Mouse (Mus musculus) stomach, embryonic 15.5 days (tissue): Measurements from ENCODE around the gene Snx13. TPM values are rescaled to one million over a fixed set of nuclear protein-coding genes. Genes with fewer than 3 reads are reported as not detected.

Source experiments
- ATAC-seq: fragments of 200-750 bp; cut with Nextera tagmentation; 2 replicates; pipeline ENCODE4 v1.8.0; 2017; ENCODE audit warnings: low read depth, moderate number of reproducible peaks, moderate TSS enrichment; ENCODE audit not compliant: insufficient read depth, low FRiP score
- H3K27ac ChIP-seq: fragments of 300-500 bp; sonication (generic); 2 replicates; pipeline ENCODE4 v1.5.1; 2015; ENCODE audit warnings: mild to moderate bottlenecking, inconsistent platforms
- H3K27me3 ChIP-seq: fragments of 300-500 bp; sonication (generic); replicated peaks from 2 replicates; pipeline ENCODE4 v1.6.1; 2015; ENCODE audit warnings: inconsistent platforms
- H3K36me3 ChIP-seq: fragments of 300-500 bp; sonication (generic); 2 replicates; pipeline ENCODE4 v1.6.1; 2015; ENCODE audit warnings: inconsistent platforms
- H3K4me1 ChIP-seq: fragments of 300-500 bp; sonication (generic); 2 replicates; pipeline ENCODE4 v1.6.1; 2015; ENCODE audit warnings: inconsistent platforms
- H3K4me2 ChIP-seq: fragments of 300-500 bp; sonication (generic); 2 replicates; pipeline ENCODE4 v1.6.1; 2015; ENCODE audit warnings: mild to moderate bottlenecking, inconsistent platforms
- H3K4me3 ChIP-seq: fragments of 300-500 bp; sonication (generic); replicated peaks from 2 replicates; pipeline ENCODE4 v1.5.1; 2015; ENCODE audit warnings: inconsistent platforms
- H3K9ac ChIP-seq: fragments of 300-500 bp; sonication (generic); 2 replicates; pipeline ENCODE4 v1.6.1; 2015; ENCODE audit warnings: inconsistent platforms
- H3K9me3 ChIP-seq: fragments of 300-500 bp; sonication (generic); 2 replicates; pipeline ENCODE4 v1.6.1; 2016; ENCODE audit warnings: inconsistent platforms
- WGBS: fragments of 180-500 bp; shearing (Covaris S2); methylation state at CpG from one replicate; pipeline ENCODE4 v1.1.7; 2015; 5-methylcytosine and 5-hydroxymethylcytosine counted together
- polyA plus RNA-seq: library from polyadenylated mRNA; unstranded; fragments of >200 nt; fragmentation: Nextera tagmentation; extraction: Ambion mirVana; gene quantifications from 2 replicates; pipeline ENCODE4 v1.2.1, GENCODE M21; 2015

The Snx13 gene
- polyA plus RNA-seq, 1 experiment from 2014 or later, result 23.0 TPM

DNA sequence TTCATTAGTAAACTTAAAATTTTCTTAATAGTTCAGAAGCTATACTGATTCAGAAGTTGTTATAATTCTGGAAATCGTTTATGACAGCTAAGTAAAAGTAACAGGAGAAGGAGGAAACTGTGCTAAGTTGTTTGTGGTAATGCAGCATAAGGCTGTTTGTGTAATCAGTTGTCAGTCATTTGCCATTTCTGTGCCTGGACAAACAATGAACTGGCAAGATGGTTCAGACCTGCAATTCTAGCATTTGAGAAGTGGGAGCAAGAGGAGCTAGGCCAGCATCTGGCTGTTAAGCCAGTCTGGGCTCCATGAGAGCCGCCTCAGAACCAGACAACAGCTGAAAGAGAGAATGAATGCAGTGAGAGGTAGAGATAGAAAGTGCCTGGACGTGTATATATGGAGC is 3.5 kb downstream of the Snx13 start:
- Histone ChIP-seq H3K4me3 (no peak overlapping the region), H3K4me1 (peaks cover 8% of the 10 kb centered on the region; the same call in 1 of the 2 replicates), H3K27ac (no peak overlapping the region), H3K9me3 (no peaks in the 10 kb centered on the region), H3K9ac (no peak overlapping the region), H3K4me2 (no peak overlapping the region), H3K27me3 (no peaks in the 10 kb centered on the region), H3K36me3 (no peaks in the 10 kb centered on the region)
- ATAC-seq, result no peak
- 69% methylated on average over 3 of the region's 3 CpGs for WGBS

DNA sequence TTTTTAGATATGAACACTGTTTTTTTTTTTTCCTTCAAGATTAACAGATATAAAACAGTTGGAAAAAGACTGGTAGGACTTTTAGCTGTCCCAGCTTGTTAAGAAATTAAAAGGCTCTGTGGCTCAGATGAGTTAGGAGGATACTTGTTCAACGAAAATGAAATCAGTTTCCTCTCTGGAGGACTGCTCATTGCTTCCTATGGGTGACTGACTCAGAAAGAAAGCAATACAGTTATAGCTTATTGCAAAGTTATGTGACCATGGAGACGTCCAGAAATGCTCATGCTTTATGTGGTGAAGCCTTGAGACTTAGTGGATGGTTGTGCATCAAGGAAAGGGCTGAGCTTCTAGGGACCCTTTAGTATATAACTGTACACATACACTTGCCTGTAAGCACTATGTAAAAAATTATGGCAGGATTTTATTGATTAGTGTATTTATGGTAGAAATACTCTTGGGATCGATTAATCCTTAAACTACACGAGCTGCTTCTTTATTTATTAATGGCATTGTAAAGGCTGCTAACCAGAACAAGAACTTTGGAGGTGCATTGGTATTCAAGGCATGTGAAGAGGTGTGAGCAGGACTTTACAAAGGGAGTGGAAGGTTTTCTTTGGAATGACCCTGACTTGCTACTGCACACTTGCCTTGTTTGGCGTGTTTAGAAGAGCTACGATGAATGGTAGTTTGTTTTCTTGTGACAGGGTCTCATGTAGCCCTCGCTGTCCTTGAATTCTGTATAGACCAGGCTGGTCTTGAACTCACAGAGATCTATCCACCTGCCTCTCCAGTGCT is 4.2 kb downstream of the Snx13 start:
- Histone ChIP-seq H3K4me3 (no peak overlapping the region), H3K36me3 (no peaks in the 10 kb centered on the region), H3K27ac (no peak overlapping the region), H3K27me3 (no peaks in the 10 kb centered on the region), H3K9me3 (no peaks in the 10 kb centered on the region), H3K4me2 (no peak overlapping the region), H3K4me1 (peaks cover 8% of the 10 kb centered on the region; the same call in 1 of the 2 replicates), H3K9ac (no peak overlapping the region)
- WGBS, result 59% methylated on average over 7 of the region's 7 CpGs
- ATAC-seq, result no peak

DNA sequence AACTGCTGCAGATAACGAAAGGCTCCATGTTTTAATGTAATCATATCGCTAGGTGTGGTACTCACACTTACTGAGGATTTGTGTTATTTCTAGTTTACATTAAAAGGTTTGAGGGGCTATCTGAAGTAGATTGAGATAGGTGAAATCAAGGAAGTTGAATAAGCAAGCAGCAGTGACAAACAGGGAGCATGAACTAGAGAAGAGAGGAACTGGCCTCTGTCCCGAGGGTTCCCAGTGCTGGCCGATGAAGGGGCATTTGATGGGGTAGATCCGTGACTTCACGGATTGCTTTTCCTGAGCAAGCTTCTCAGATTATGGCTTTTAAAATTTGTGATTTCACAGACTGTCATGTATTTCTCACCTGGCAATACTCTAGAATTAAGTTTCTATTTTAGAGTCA is 7.4 kb downstream of the Snx13 start:
- H3K4me1 ChIP-seq, result 0 out of 2 replicates have a peak, but pooled peaks cover 3% of the 10 kb centered on the region
- H3K27me3 ChIP-seq, result no peaks in the 10 kb centered on the region
- no peak overlapping the region for H3K9ac ChIP-seq
- 78% methylated on average over 6 of the region's 6 CpGs for WGBS
- 0 out of 2 replicates have a peak, but pooled peaks cover 5% of the 10 kb centered on the region for H3K9me3 ChIP-seq
- H3K27ac ChIP-seq, result no peak overlapping the region
- no peaks in the 10 kb centered on the region for H3K36me3 ChIP-seq
- H3K4me3 ChIP-seq, result no peak overlapping the region
- no peak overlapping the region for H3K4me2 ChIP-seq
- no peak for ATAC-seq

DNA sequence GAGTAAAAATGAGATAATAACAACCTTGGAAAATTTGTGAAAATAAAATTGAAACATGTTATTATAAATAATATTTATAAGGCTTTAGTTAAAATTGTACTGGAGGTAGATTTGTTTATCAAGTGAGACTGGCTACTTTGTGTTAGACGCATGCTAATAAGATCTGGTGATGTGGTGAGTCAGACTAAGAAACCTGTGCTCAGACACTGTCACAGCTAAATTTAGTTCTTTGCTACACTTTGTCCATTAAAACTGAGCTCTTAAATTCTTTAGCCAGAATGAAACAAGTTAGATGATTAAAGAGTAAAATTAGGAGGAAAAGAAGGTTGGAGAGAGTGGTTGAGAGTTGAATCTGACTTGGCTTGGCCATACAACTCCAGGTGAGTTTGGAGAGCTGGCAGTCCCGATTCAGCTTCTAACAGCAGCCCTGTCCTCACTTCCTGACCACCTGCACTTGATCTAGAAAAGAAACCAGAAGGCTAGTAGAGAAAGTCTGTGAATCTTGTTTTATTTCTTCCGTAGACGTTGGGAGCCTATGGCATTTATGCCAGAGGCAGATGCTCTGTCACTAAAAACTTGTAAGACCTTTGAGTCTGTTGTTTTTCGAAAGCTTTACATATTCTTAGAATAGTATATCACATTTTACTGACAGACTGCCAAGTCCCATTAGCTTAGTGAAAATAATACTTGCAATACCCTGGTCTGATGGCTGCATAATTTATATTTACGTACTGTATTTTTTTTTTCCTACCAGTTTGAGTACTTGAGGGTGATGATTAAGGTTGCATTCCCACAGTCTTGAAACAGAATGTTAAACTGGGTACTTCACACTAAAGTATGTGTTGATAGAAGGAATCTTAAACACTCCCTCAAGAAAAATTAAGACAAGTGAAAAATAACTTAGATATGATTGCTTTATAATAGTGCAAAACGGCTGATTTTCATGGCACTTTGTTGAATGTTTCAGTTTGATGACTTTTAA is 8.4 kb downstream of the Snx13 start:
- H3K4me3 ChIP-seq, result no peak overlapping the region
- 65% methylated on average over 7 of the region's 7 CpGs for WGBS
- H3K4me2 ChIP-seq, result no peak overlapping the region
- H3K36me3 ChIP-seq, result no peaks in the 10 kb centered on the region
- no peak overlapping the region for H3K9ac ChIP-seq
- no peaks in the 10 kb centered on the region for H3K27me3 ChIP-seq
- 0 out of 2 replicates have a peak, but pooled peaks cover 3% of the 10 kb centered on the region for H3K4me1 ChIP-seq
- no peak for ATAC-seq
- H3K9me3 ChIP-seq, result 0 out of 2 replicates have a peak, but pooled peaks cover 5% of the 10 kb centered on the region
- H3K27ac ChIP-seq, result no peak overlapping the region

DNA sequence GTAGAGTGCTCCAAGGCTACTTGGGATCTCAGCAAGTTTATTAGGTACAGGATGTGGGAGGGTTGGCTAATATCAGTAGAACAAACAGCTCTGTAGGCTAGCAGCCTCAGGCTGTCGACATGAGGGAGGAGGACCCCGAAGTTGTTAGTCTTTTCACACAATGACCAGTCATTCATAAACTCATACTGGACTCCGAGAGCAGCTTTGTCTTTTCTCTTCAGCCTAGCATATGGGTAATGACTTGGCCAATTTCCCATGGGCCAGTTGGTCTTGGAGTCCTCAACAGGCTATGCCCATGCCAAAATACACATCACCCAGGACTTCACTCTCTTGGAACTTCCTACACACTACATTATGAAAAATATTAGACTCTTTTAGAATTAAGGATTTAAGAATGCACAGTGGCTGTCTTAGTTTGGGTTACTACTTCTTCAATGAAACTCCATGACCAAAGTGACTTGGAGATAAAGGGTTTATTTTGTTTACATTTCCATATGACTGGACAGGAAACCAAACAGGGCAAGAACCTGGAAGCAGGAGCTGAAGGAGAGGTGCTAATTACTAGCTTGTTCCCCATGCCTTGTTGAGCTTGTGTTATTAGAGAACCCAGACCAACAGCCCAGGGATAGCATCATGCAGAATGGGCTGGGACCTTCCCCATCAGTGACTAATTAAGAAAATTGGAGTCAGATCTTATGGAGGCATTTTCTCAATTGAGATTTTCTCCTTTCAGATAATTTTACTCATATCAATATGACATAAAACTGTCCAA is 16.9 kb downstream of the Snx13 start:
- Histone ChIP-seq H3K9me3 (no peaks in the 10 kb centered on the region), H3K4me2 (no peak overlapping the region), H3K27ac (no peak overlapping the region), H3K9ac (no peak overlapping the region), H3K36me3 (no peaks in the 10 kb centered on the region), H3K27me3 (no peaks in the 10 kb centered on the region), H3K4me1 (no peaks in the 10 kb centered on the region), H3K4me3 (no peak overlapping the region)
- WGBS, result 57% methylated on average over 3 of the region's 3 CpGs
- no peak for ATAC-seq

DNA sequence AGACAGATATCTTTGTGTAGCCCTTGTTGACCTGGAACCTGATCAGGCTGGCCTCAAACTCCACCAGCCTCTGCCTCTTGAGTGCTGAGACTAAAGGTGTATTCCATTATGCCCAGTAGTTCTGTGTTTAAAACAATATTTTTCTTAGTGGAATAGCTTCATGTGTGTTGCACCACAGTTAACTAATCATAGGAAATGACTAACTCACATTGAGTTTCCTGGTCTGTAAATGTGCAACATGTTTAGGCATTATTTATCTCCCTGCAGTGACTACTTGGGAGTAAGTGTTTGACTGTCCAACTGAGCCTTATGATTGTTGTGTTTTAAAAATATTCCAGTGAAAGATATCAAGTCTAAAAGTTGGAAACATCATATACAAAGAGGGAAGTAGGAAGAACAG is 20.6 kb downstream of the Snx13 start:
- no peak overlapping the region for H3K4me3 ChIP-seq
- no peaks in the 10 kb centered on the region for H3K36me3 ChIP-seq
- no peak for ATAC-seq
- H3K9me3 ChIP-seq, result no peaks in the 10 kb centered on the region
- H3K4me2 ChIP-seq, result no peak overlapping the region
- H3K27ac ChIP-seq, result no peak overlapping the region
- H3K9ac ChIP-seq, result no peak overlapping the region
- H3K4me1 ChIP-seq, result no peaks in the 10 kb centered on the region
- no peaks in the 10 kb centered on the region for H3K27me3 ChIP-seq

DNA sequence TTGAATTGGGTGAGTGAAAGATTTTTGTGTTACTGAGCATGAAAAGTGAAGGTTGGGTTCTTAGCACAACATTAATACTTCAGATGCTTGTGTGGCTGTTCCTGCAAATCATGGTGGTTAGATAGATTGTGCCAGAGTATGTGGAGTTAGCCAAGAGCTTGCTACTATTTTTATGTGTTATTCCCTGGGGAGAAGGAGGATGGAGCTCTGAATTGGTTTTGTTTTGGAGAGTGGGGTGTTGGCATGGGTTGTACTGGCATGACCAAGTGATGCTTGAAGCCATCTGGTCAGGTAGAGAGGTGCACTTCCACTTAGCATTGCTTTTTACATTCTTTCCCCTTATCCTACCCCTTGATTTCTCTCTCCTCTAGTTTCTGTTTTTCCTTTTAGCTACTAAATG is 24.4 kb downstream of the Snx13 start:
- Histone ChIP-seq H3K4me2 (no peak overlapping the region), H3K36me3 (no peaks in the 10 kb centered on the region), H3K9me3 (no peaks in the 10 kb centered on the region), H3K4me1 (no peaks in the 10 kb centered on the region), H3K27me3 (no peaks in the 10 kb centered on the region), H3K27ac (no peak overlapping the region), H3K9ac (no peak overlapping the region), H3K4me3 (no peak overlapping the region)
- ATAC-seq, result no peak

DNA sequence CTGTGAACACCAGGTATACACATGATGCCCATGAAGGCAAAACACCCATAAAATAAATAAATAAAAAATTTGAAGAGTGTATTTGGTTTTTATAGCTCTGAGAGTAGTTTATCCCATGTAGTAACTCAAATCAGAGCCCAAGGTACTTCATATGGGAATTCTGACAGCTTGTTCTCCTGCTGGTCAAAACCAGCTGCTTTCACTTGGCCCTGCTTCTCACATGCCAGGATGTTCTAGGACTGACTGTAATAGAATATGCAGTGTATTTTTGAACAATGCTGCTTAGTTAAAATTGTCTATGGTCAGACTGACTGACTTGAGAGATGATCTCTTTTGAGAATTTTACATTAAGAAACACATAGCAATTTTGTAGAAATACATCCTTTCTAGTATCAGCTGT is 25.2 kb downstream of the Snx13 start:
- no peak overlapping the region for H3K4me3 ChIP-seq
- H3K4me1 ChIP-seq, result no peaks in the 10 kb centered on the region
- no peaks in the 10 kb centered on the region for H3K36me3 ChIP-seq
- H3K27ac ChIP-seq, result no peak overlapping the region
- ATAC-seq, result no peak
- no peak overlapping the region for H3K4me2 ChIP-seq
- H3K27me3 ChIP-seq, result no peaks in the 10 kb centered on the region
- no peak overlapping the region for H3K9ac ChIP-seq
- no peaks in the 10 kb centered on the region for H3K9me3 ChIP-seq

DNA sequence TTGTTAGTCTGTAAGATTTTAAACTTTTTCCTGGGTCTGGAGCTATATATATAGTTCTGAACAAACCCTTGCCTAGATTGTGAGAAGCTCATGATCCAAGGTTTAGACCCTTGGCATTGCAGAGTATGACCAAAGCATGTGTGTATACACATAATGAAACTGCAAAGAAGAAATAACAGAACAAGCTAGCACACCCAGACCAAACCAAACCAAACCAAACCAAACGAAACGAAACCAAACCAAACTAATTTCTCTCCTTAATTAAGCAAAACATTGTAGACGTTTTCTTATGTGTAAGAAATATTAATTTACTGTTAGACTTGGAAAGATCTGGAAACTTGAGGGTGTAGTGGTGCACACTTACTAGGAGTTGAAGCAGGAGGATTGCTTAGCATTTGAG is 29.0 kb downstream of the Snx13 start:
- no peaks in the 10 kb centered on the region for H3K36me3 ChIP-seq

DNA sequence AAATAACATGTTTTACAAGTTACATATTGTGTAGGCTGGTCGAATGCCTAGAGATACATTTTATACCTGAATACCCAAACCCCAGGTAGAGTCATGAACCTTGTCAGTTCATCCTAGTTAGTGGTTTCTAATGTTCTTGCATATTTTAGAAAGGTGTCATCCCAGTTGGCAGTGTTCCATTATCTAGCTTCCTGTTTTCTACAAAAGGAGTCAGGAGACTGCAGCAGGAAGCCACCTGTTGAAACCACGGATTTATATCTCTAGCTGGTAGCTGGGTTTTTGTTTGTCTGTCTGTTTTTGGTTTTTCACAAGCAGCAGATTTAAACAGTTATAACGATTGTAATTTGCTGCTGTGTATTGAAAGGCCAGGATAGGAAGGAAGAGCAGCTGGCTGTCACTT is 76.6 kb downstream of the Snx13 start:
- ATAC-seq, result no peak
- Histone ChIP-seq H3K36me3 (no peaks in the 10 kb centered on the region), H3K4me3 (no peak overlapping the region), H3K27me3 (no peaks in the 10 kb centered on the region), H3K4me1 (no peaks in the 10 kb centered on the region), H3K4me2 (no peak overlapping the region), H3K27ac (no peak overlapping the region), H3K9me3 (no peaks in the 10 kb centered on the region), H3K9ac (no peak overlapping the region)
- WGBS, result 66% methylated on average over 3 of the region's 3 CpGs

More for the DNA sequence above, 29.0 kb downstream of the Snx13 start:
- no peak overlapping the region for H3K4me3 ChIP-seq
- ATAC-seq, result no peak
- no peaks in the 10 kb centered on the region for H3K27me3 ChIP-seq
- H3K9ac ChIP-seq, result no peak overlapping the region
- H3K4me2 ChIP-seq, result no peak overlapping the region
- H3K9me3 ChIP-seq, result no peaks in the 10 kb centered on the region
- WGBS, result 78% methylated on average over 3 of the region's 3 CpGs
- H3K4me1 ChIP-seq, result no peaks in the 10 kb centered on the region
- H3K27ac ChIP-seq, result no peak overlapping the region

DNA sequence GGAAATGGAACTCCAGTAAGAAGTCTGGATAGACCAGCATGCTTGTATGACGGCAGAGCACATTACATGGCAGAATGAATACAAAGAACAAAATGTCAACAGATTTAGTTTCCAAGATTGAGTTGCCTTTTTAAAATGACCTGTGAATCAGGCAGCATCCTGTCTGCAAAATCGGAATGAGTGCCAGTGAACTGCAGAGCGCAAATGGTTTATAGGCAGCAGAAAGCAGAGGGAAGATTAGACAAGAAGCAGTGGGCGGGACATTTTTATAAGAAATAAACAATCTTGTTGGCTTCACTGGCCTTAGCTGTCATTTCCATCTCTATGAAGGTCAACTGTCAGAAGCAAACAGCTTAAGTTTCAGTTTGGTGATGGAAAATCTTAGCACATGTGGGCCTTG is 106.2 kb downstream of the Snx13 start:
- Histone ChIP-seq H3K9ac (no peak overlapping the region), H3K4me2 (no peak overlapping the region), H3K36me3 (no peaks in the 10 kb centered on the region), H3K27ac (no peak overlapping the region), H3K27me3 (no peaks in the 10 kb centered on the region), H3K9me3 (no peaks in the 10 kb centered on the region), H3K4me1 (no peaks in the 10 kb centered on the region), H3K4me3 (no peak overlapping the region)
- 62% methylated on average over 4 of the region's 4 CpGs for WGBS
- ATAC-seq, result no peak
